Mouse (Mus musculus): Measurements from ENCODE around the gene Gm13271.

DNA sequence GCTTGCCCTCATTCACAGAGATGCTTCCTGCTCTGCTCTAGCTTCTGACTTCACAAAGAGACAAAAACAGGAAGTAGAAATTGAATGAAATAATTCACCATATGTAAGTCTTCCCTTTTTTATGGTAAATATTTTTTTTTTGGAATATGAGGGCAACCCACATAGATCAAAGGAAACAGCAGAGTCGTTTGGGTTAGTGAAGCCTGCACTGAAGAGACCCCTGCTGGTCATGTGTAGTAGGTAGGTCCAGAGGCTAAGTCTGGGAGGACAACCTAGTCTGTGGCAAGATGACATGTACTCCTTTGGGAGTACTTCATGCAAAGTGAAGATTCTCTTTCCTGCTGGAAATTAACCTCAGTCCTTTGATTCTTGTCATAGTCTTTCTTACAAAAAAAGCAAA lies 27.3 kb upstream of the Gm13271 start:
- TF ChIP-seq CTCF (IDR thresholded peaks at IDR 0.05; ENCODE audit: borderline replicate concordance, control insufficient read depth, extremely low read depth, insufficient read depth, low read length, poor library complexity) (no peak), POLR2A (IDR thresholded peaks at IDR 0.05; ENCODE audit: control insufficient read depth, extremely low read depth, insufficient read depth, low read length, poor library complexity) (no peak)
